Mouse (Mus musculus) induced T-regulatory cell, adult 2 months (primary cell): Measurements from ENCODE around the gene Rab3il1.

Source experiments
- DNase-seq: peaks from one replicate; pipeline ENCODE4 v3.0.0-alpha.2; 2012; ENCODE audit warnings: low read depth

Rab3il1 gene

GRCm38 (mm10) chr19:9982852-9983542 is 18.5 kb upstream of the Rab3il1 start:
- no peak for DNase-seq

GRCm38 (mm10) chr19:9984111-9985055 is 17.1 kb upstream of the Rab3il1 start:
- peak; percentile 76 for DNase-seq

DNA sequence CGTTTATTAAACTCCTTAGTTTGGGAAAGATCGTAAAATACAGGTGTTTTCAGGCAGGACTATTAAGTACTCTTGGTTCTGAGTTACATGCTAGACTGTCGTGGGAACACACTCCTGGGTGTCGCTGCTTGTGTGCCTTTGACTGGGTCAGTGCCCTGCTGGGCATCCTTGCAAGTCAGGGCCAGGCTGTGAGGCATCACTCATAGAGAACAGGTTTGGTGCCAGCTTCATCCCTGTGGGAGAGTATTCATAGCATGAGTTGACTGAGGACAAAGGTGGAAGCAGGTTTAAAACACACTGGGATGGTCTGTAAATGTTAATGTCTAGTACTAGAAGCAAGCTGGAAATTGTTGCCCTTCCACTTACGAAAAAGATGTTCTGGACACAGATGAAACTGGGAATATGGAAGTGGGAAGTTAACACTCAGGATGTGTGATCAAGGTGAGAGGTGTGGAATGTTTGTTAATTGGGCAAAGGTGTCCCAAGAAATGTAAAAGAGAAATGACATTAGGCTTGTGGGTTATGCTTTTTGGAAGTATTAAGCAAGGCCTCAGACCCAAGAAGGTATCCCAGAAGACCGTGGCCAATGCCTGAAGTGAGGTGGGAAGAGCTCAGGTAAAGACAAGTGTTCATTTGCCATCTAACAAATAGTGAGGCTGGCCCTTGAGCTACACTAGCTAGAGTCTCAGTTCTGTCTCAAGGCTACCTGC is 16.1 kb upstream of the Rab3il1 start:
- DNase-seq, result peak; percentile 20

DNA sequence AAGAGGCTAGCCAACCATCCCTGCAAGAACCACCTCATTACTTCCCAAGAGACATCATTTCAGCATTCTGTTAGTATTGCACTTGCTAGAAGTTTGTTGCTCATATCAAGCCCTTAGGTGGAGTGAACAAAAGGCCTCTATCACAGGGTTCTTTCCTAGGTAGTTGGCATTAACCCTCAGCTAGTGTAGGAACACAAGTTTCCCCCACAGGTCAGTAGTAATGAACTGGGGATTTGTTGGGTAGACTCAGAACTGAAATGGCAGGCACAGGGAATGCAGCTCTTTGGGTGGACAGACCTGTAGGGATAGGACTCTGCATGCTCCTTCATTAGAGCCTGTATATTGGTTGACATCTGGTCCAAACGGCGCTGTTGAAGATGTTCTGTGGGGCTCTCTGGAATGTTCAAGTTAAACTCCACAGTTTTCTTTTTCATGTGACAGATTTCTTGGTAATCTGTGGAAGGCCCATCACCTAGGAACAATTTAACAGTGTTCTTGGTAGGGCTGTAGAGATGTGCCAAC is 15.5 kb upstream of the Rab3il1 start:
- peak; percentile 32 for DNase-seq

DNA sequence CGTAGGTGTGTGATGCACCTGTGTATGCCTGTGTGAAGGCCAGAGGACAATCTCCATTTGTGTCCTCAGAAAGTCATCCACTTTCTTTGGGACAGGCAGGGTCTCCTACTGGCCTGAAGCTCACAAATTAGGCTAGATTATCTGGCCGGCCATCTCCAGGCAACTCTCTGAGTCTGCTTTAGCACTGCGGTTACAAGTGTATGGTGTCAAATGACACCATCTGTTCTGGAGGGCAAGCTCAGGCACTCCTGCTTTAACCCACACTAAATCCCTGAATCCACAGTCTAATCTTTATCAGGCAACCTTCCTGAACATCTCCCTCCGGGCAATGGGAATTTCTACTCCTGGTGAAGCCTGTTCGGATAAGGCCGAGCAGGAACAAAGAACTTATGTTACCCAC is 14.3 kb upstream of the Rab3il1 start:
- DNase-seq, result no peak

DNA sequence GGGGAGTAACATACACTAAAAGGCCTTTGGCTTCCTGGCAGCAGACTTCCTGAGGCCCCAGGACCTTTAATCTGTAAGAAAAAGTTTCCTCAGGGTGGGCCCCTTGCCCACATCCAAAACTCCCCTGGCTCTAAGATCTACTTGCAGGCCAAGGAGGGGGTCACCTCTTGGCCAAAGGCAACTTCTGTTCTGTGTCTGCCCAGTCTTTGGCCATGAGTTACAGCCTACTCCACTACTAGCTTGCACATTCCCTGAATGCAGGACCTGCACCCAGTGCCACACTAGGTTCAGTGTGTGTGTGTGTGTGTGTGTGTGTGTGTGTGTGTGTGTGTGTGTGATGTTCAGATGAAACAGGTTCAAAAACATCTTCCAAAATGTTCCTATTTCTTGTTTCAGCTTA is 13.9 kb upstream of the Rab3il1 start:
- no peak for DNase-seq

GRCm38 (mm10) chr19:9989171-9989883 is 12.1 kb upstream of the Rab3il1 start:
- DNase-seq, result peak; percentile 67

- no peak for DNase-seq
Observed at GRCm38 (mm10) chr19:9989884-9990256, 11.6 kb upstream of the Rab3il1 start.

- DNase-seq, result peak; percentile 90
Observed at GRCm38 (mm10) chr19:9991304-9991703, 10.2 kb upstream of the Rab3il1 start.

DNA sequence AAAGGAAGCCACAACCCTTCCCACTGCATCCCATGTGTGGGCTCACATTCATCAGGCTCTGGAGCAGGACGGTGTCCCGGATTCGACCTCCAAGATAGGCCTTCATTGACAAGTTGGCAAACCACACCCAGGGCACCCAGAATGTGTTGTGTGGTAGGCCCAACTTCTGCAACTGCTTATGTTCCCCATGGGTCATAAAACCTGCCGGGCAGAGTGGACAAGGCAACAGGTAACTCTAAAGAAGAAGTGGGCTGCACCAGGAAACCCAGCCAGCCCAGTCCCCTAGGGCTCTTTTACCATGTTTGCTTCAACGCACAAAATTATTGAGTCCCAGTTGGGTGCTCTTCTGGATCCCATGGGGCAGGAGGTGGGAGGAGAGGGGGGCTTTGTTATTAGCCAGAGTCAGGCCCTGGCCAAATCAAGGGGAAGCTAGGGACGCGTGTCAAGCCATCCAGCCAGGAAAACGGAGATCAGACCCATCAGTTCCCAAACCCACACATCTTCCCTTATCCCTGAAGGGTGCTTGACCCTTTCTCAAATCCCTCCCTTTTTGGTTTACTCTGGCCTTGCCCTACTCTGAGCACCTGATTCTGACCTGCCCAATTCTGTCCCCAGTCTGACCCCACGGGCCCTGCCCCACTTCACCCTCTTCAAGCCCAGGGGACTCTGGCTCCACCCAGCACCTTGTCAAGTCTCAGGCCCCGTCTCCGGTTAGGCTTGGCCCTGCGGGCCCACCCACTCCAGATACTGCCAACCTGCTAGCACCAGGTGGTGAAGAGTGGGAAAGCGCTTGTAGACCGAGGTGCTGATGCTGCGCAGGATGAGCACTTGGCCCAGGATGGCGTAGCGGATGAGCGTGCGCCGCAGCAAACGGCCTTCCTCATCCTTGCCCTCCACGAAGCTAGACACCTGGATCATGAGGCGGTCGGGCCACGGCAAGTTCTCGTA is 9.2 kb upstream of the Rab3il1 start:
- no peak for DNase-seq

DNA sequence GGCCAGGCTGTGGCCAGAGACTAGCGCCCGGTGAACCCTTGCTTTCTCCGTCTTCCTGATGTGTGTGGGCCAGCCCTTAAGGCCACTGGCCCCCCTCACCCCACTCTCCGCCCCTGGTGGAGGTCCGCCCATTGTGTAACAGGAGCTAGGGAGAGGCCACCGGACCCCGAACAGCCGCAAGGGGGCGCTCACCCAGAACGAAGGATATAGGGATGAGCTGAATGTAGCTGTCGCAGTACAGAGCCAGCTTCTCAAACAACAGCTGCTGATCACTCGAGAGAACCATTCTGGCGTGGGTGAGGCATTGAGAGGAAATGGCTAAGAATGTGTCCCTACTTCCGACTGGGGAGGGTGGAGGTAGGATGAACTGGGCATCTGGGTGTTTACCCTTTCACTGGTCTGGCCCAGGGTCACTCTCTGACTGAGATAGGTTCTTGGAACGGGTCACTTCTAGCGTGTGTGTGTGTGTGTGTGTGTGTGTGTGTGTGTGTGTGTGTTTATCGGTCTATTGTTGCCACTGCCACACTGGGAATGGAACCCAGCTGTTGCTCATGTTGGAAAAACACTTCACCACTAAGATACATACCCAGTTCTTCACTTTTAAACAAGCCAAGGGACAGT is 8.3 kb upstream of the Rab3il1 start:
- peak; percentile 87 for DNase-seq

- no peak for DNase-seq
Observed at GRCm38 (mm10) chr19:9997204-9998062, 4.0 kb upstream of the Rab3il1 start.

DNA sequence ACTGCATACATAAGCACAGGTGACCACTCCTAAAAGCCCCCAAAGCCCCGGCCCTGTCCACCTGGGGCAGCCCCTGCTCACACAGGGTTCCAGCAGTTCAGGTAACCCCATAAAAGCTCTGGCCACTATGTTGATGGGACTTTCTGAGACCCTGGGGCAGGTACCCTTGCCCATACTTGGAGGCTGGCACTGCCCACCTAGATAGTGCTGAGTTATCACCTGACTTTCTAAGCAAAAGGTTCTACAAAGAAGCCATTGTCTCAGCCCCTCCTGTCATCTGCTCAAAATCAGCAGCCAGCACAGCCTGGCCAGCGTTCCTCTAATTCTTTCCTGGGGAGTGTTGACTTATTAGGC is 3.4 kb upstream of the Rab3il1 start:
- DNase-seq, result no peak

DNA sequence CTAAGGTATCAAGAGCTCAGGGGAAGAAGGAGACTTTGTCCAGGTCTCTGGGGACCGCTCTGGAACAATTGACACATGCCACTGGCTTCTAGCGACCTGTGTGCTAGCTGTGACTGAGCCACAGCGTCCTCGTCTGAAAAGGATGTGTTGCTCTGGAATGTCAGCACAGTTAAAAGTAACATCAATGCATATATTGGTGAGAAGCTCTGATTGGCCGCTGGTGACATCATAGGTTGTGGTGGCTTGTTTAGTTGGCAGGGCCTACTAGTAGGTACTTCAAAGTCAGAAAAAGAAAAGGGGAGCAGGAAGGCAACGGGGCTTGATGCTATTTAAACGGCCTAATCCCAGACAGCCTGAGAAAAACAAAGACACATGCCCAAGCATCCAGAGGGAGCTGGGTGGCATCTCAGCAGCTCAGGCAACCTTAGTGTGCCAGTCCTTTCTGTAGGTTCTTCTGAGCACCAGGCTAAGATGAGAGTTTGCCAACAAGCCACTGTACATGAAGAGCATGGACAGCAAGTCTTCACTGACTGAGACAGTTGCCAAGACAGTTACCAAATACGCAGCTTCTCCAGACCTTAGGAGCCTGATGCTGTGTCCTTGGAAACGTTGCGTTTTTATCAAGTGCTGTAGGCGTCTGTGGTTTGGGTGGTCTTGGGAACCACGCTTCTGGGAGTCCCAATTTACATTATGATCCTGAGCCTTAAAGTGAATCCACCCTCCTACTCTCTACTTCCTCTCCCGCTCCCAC is 2.6 kb upstream of the Rab3il1 start:
- DNase-seq, result no peak

GRCm38 (mm10) chr19:10000330-10000729 is 1.1 kb upstream of the Rab3il1 start:
- DNase-seq, result peak; percentile 54

DNA sequence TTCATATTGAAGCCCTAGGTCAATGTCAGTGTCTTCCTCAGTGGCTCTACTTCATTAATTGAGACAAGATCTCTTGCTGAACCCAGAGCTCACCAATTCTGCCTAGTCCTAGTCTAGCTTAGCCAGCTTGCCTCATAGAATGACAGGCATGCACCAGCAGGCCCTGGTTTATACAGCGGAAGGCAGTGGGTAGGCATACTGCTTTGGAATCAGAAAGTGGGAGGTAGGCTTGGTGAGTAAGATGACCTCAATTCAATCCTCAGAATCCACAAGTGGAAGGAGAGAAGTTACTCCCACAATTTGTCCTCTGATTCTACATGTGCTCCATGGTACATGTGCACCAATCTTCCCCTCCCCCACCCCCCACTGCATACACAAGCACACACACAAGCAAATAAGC is 2.2 kb downstream of the Rab3il1 start:
- no peak for DNase-seq

DNA sequence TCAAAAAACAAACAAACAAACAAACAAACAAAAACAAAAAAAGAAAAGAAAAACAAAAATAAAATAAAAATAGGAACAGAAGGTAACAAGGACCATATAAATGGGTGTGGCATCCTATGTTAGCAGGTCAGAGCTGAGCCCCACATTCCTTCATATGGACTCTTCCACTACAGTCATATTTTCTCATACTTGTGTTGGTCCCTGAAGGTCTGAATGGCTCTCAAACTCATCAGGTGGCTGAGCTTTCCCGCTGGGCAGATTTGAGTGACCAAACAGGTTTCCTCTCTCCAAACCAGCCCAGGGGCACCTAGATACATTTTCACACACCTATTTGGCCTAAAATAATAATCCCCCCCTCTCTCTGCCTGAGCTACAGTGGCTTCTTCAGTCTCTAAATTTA is 9.9 kb downstream of the Rab3il1 start:
- DNase-seq, result no peak

- no peak for DNase-seq
Observed at GRCm38 (mm10) chr19:10012827-10013278, 11.4 kb downstream of the Rab3il1 start.
